Mouse (Mus musculus) midbrain, embryonic 15.5 days (tissue): ENCODE measurements at regions not wholly inside any gene's neighbourhood (a gene's known extent, or its start where the extent isn't known, plus 50 kb on each side); places are given as distances from the start of the nearest gene placed in this dataset.

ENCODE experiments used
- ATAC-seq: fragments of 200-750 bp; cut with Nextera tagmentation; replicated peaks from 2 replicates; pipeline ENCODE4 v1.8.0; 2017; ENCODE audit warnings: moderate TSS enrichment
- H3K27ac ChIP-seq: fragments of 300-500 bp; sonication (generic); 2 replicates; pipeline ENCODE4 v1.5.1; 2015; ENCODE audit warnings: mild to moderate bottlenecking, inconsistent platforms
- H3K27me3 ChIP-seq: fragments of 300-500 bp; sonication (generic); replicated peaks from 2 replicates; pipeline ENCODE4 v1.6.1; 2015; ENCODE audit warnings: inconsistent platforms
- H3K36me3 ChIP-seq: fragments of 300-500 bp; sonication (generic); replicated peaks from 2 replicates; pipeline ENCODE4 v1.6.1; 2015; ENCODE audit warnings: inconsistent platforms
- H3K4me1 ChIP-seq: fragments of 300-500 bp; sonication (generic); 2 replicates; pipeline ENCODE4 v1.6.1; 2015; ENCODE audit warnings: inconsistent platforms
- H3K4me2 ChIP-seq: fragments of 300-500 bp; sonication (generic); 2 replicates; pipeline ENCODE4 v1.6.1; 2015; ENCODE audit warnings: inconsistent platforms, mild to moderate bottlenecking, moderate library complexity
- H3K4me3 ChIP-seq: fragments of 300-500 bp; sonication (generic); 2 replicates; pipeline ENCODE4 v1.5.1; 2015; ENCODE audit warnings: mild to moderate bottlenecking, inconsistent platforms
- H3K9ac ChIP-seq: fragments of 300-500 bp; sonication (generic); 2 replicates; pipeline ENCODE4 v1.6.1; 2015; ENCODE audit warnings: mild to moderate bottlenecking, inconsistent platforms
- H3K9me3 ChIP-seq: fragments of 300-500 bp; sonication (generic); 2 replicates; pipeline ENCODE4 v1.6.1; 2016; ENCODE audit warnings: inconsistent platforms
- WGBS: fragments of 180-500 bp; shearing (Covaris S2); methylation state at CpG from one replicate; pipeline ENCODE4 v1.1.7; 2015; ENCODE audit warnings: mixed read lengths; 5-methylcytosine and 5-hydroxymethylcytosine counted together

DNA sequence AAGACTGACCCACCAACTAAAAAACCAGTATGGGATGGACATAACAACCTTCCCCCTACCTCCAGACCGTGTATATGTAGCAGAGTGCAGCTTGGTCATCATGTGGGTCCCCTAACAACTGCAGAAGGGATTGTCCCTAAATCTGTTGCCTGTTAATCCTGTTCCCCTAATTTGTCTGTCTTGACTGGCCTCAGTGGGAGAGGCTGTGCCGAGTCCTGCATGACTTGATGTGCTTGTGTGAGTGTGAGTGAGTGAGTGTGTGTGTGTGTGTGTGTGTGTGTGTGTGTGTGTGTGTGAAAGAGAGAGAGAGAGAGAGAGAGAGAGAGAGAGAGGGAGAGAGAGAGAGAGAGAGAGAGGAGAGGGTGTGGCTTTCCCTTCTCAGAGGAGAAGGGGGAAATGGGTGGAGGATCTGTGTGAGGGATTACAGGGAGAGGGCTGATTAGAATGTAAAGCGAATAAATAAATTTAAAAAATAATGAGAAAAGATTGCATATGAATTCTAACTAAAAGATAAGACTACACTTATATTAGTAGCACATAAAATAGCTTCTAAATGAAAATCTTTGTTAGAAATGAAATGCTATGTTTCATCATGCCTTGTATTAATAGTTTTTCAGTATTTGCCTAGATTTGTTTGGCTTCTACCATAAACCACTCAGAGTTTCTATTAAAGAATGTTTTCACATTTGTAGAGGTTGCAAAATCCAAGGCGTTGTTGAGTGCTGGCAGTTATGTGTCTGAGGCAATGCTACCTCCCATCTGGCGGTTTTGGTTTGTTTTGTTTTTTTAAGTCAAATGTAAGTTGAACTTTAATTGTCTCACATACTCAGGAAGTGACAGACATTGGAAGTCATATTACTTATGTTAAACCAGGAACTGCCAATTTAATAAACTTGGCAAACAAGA, 740.9 kb downstream of the Abca13 start:
- H3K9me3 ChIP-seq: no peaks in the 10 kb centered on the region
- no peak overlapping the region for H3K4me3 ChIP-seq
- H3K36me3 ChIP-seq: no peaks in the 10 kb centered on the region
- no peak for ATAC-seq
- H3K4me1 ChIP-seq: no peaks in the 10 kb centered on the region
- no peak overlapping the region for H3K4me2 ChIP-seq
- no peak overlapping the region for H3K27ac ChIP-seq
- H3K27me3 ChIP-seq: no peaks in the 10 kb centered on the region
- H3K9ac ChIP-seq: no peak overlapping the region
- 77% methylated on average over 5 of the region's 5 CpGs for WGBS

- Histone ChIP-seq H3K9me3 (no peaks in the 10 kb centered on the region), H3K27ac (no peak overlapping the region), H3K4me2 (no peak overlapping the region), H3K9ac (no peak overlapping the region), H3K4me1 (no peaks in the 10 kb centered on the region), H3K36me3 (no peaks in the 10 kb centered on the region), H3K27me3 (no peaks in the 10 kb centered on the region), H3K4me3 (no peak overlapping the region)
- ATAC-seq: no peak
These were observed 771.0 kb downstream of the Abca13 start for GRCm38 (mm10) chr11:9962696-9963202.

DNA sequence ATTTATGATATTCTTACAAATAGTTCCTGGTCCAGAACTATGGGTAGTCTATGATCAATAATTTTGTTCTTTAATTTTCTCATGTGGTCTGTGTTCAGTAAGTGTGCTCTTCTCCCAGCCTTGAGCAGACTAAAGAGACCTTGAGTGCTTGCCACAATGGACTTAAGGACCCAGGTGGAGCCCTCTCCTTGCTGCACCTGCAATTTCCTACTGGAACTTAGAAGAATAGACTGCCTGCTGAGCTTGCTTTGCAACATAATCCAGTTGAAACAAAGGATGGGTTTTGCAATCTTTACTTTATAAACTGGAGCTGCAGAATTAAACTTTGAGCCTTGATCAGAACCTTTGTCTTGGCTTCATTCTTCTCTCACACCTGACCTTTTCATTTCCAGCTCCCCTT, 791.2 kb downstream of the Abca13 start:
- H3K4me2 ChIP-seq: no peak overlapping the region
- H3K4me1 ChIP-seq: no peaks in the 10 kb centered on the region
- H3K4me3 ChIP-seq: no peak overlapping the region
- H3K9me3 ChIP-seq: no peaks in the 10 kb centered on the region
- H3K9ac ChIP-seq: no peak overlapping the region
- ATAC-seq: no peak
- no peaks in the 10 kb centered on the region for H3K36me3 ChIP-seq
- H3K27me3 ChIP-seq: no peaks in the 10 kb centered on the region
- H3K27ac ChIP-seq: no peak overlapping the region

- no peaks in the 10 kb centered on the region for H3K27me3 ChIP-seq
- peaks cover 3% of the 10 kb centered on the region; the same call in 1 of the 2 replicates for H3K4me1 ChIP-seq
- no peak overlapping the region for H3K4me2 ChIP-seq
- ATAC-seq: no peak
- H3K9me3 ChIP-seq: no peaks in the 10 kb centered on the region
- no peak overlapping the region for H3K4me3 ChIP-seq
- H3K36me3 ChIP-seq: no peaks in the 10 kb centered on the region
- H3K27ac ChIP-seq: no peak overlapping the region
- WGBS: 59% methylated on average over 5 of the region's 5 CpGs
- no peak overlapping the region for H3K9ac ChIP-seq
These were observed 802.9 kb downstream of the Abca13 start for GRCm38 (mm10) chr11:9994601-9995166.

DNA sequence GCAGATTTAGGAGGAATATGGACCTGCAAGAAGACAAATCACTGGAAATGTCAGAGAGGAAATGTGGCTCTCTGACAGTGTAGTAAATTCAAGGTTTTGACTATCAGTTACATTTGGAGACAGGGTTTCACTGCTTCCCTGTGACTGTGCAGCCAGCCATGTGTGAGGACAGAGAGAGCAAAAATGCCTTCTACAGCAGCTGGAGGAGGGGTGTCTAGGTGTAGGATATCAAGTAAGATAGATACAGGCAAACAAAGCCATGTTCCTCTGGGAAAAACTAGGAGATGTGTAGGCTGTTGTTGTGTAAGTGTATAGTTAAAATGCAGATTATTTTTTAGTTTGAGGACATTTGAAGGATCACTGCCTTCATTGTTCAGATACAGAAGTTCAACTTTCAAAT, 803.6 kb downstream of the Abca13 start:
- no peaks in the 10 kb centered on the region for H3K36me3 ChIP-seq
- no peak for ATAC-seq
- H3K9ac ChIP-seq: no peak overlapping the region
- no peak overlapping the region for H3K27ac ChIP-seq
- peaks cover 3% of the 10 kb centered on the region; the same call in 1 of the 2 replicates for H3K4me1 ChIP-seq
- no peaks in the 10 kb centered on the region for H3K9me3 ChIP-seq
- no peaks in the 10 kb centered on the region for H3K27me3 ChIP-seq
- no peak overlapping the region for H3K4me2 ChIP-seq
- H3K4me3 ChIP-seq: no peak overlapping the region

- Histone ChIP-seq H3K4me1 (peaks cover 3% of the 10 kb centered on the region; the same call in 1 of the 2 replicates), H3K27ac (no peak overlapping the region), H3K9ac (no peak overlapping the region), H3K27me3 (no peaks in the 10 kb centered on the region), H3K9me3 (no peaks in the 10 kb centered on the region), H3K36me3 (no peaks in the 10 kb centered on the region), H3K4me3 (no peak overlapping the region), H3K4me2 (no peak overlapping the region)
- WGBS: 22% methylated on average over 5 of the region's 5 CpGs
- peak; percentile 88 for ATAC-seq
These were observed 805.9 kb downstream of the Abca13 start for GRCm38 (mm10) chr11:9997532-9998138.

DNA sequence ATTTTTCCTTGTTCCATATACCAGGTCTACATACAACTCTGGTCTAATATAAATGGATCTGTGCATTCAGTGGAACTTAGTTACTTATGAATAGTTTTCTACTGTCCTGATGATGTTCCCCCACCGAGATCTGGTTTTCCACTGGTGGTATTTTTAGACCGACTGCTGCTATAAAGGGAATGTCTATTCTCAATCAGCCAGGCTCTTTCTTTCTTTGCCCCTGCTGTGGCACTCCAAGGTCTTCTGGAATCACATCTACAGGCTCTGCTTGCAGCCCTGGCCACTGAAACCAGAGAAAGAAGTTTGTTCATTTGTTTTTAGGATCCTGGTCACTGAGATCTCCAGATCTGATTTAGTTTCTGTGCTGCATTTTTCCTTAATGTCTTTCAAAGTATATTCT, 810.4 kb downstream of the Abca13 start:
- Histone ChIP-seq H3K4me2 (no peak overlapping the region), H3K27ac (no peak overlapping the region), H3K27me3 (no peaks in the 10 kb centered on the region), H3K9ac (no peak overlapping the region), H3K4me1 (peaks cover 3% of the 10 kb centered on the region; the same call in 1 of the 2 replicates), H3K36me3 (no peaks in the 10 kb centered on the region), H3K4me3 (no peak overlapping the region), H3K9me3 (no peaks in the 10 kb centered on the region)
- ATAC-seq: no peak
- 72% methylated on average over 2 of the region's 2 CpGs for WGBS

GRCm38 (mm10) chr11:10006881-10007280, 815.1 kb downstream of the Abca13 start:
- Histone ChIP-seq H3K27ac (no peak overlapping the region), H3K4me1 (no peaks in the 10 kb centered on the region), H3K4me3 (no peak overlapping the region), H3K9ac (no peak overlapping the region), H3K36me3 (no peaks in the 10 kb centered on the region), H3K9me3 (no peaks in the 10 kb centered on the region), H3K27me3 (no peaks in the 10 kb centered on the region), H3K4me2 (no peak overlapping the region)
- ATAC-seq: no peak
- 65% methylated on average over 3 of the region's 3 CpGs for WGBS

DNA sequence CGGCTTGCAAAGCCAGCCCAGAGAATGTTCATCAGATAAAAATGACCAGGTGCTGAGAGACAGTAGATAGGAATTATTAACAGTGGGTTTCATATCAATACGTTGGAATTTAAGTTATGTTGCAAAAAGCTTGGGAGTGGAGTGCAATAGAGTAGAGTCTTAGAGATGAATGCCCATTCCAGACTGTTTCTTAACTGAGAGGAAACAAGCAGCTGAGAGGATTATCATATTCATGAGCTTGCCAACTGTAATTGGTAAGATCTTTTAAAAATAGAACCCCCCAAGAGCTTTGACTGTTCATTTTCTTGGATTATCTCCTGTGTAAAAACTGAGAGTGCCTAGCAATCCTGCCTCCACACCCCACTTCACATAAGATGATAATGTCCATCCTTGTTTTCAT, 854.9 kb downstream of the Abca13 start:
- 34% methylated on average over 2 of the region's 2 CpGs for WGBS
- no peak overlapping the region for H3K4me2 ChIP-seq
- H3K9ac ChIP-seq: no peak overlapping the region
- H3K9me3 ChIP-seq: no peaks in the 10 kb centered on the region
- H3K36me3 ChIP-seq: no peaks in the 10 kb centered on the region
- ATAC-seq: no peak; the same call in 1 of the 2 replicates
- H3K27ac ChIP-seq: no peak overlapping the region
- H3K4me1 ChIP-seq: peaks cover 7% of the 10 kb centered on the region; the same call in 1 of the 2 replicates
- no peak overlapping the region for H3K4me3 ChIP-seq
- no peaks in the 10 kb centered on the region for H3K27me3 ChIP-seq

DNA sequence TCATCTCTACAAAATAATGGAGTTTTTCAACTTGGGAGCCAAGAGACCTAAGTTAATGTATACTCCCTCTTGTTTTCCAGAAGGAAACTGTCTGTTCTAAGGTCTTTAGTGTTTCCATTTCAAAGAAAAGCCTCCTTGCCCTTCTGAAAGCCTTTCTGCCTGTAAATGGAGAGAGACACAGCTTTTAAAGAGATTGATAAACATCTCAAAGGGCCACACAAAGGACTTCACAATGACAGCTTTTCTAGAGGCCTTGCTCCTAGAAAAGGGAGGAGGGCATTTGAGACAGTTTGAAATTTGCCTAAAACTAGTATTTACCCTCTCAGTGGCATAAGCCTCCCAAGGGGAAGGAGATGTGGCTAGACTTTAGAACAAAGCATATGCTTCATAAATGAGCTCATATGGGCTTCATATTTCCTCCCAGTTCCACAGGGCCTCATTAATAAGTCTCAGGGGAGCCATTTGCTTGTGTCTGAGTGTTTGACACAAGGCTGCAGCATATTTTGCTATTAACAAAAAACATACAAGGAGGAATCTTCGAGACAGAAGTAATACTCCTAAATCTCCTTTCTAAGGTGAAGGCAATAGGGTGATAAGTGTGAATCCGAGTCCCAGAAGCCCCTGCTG, 860.0 kb downstream of the Abca13 start:
- no peak overlapping the region for H3K9ac ChIP-seq
- no peak overlapping the region for H3K27ac ChIP-seq
- no peaks in the 10 kb centered on the region for H3K9me3 ChIP-seq
- H3K36me3 ChIP-seq: no peaks in the 10 kb centered on the region
- no peak for ATAC-seq
- H3K4me2 ChIP-seq: no peak overlapping the region
- WGBS: 61% methylated on average over 2 of the region's 2 CpGs
- H3K27me3 ChIP-seq: no peaks in the 10 kb centered on the region
- H3K4me3 ChIP-seq: no peak overlapping the region
- H3K4me1 ChIP-seq: peaks cover 2% of the 10 kb centered on the region; the same call in 1 of the 2 replicates

- Histone ChIP-seq H3K27me3 (no peaks in the 10 kb centered on the region), H3K36me3 (no peaks in the 10 kb centered on the region), H3K9ac (no peak overlapping the region), H3K4me2 (no peak overlapping the region), H3K4me3 (no peak overlapping the region), H3K27ac (no peak overlapping the region), H3K9me3 (no peaks in the 10 kb centered on the region), H3K4me1 (no peaks in the 10 kb centered on the region)
- no peak for ATAC-seq
- WGBS: 82% methylated on average over 2 of the region's 2 CpGs
These were observed 880.1 kb downstream of the Abca13 start for GRCm38 (mm10) chr11:10071881-10072280.

- 70% methylated on average over 4 of the region's 4 CpGs for WGBS
- H3K4me3 ChIP-seq: no peak overlapping the region
- no peak overlapping the region for H3K9ac ChIP-seq
- no peak for ATAC-seq
- no peaks in the 10 kb centered on the region for H3K9me3 ChIP-seq
- H3K27ac ChIP-seq: no peak overlapping the region
- H3K27me3 ChIP-seq: no peaks in the 10 kb centered on the region
- H3K36me3 ChIP-seq: no peaks in the 10 kb centered on the region
- no peaks in the 10 kb centered on the region for H3K4me1 ChIP-seq
- H3K4me2 ChIP-seq: no peak overlapping the region
These were observed 896.2 kb downstream of the Abca13 start for GRCm38 (mm10) chr11:10087939-10088338.
